ENCODE assay signal across 19 mouse cellular contexts in the genomic region with DNA sequence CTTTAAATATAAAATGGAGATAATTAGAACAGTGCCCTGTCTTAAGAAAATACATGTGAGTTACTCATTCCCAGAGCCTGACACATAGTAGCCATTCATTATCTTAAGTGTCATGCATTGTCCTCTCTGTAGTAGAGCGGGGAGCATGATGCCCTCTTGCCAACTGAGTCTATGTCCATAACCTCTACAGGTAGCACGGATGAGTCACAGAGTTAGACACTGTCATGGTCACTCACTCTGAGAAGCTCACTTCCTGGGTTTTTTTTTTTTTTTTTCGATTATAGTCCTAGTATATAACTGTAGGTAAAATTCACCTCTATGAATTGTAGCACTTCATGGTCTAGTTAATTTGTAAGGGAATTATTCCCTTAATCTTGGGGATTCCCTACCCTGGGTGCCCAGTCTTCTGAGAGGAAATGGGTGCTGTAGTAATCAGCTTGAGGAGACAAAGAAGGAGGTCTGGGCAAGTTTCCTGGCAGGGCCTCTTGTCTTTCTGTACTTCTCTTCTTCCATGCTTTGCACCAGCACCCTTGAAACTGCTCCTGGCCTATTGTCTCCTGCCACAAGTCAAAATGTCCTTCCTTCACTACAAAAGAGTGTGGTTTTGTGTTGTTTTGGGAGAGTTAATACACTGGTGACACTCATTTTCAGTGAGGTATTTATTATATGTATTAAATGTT.
DNase-seq lines count a peak whose midpoint lies in the region; ATAC-seq and TF ChIP-seq lines count a peak whose summit lies in the region.
"Had no signal": no experiment of that assay in that cellular context is flagged by ENCODE, and none has a peak within 500 bp of the region (broad histone marks: within the 10 kb centered on the region; RNA-seq: fewer than 3 reads in every experiment).

No protein-coding gene starts in this region.

- WGBS in lung, postnatal 0 days: 82% methylated on average over 3 of the region's 3 CpGs

- no peak for TF ChIP-seq CTCF in gastrocnemius, adult 2 months (IDR thresholded peaks at IDR 0.05)
- no peak for TF ChIP-seq CTCF in bone marrow macrophage, adult 2 months (IDR thresholded peaks at IDR 0.05; ENCODE audit: low read depth, low read length)
- TF ChIP-seq CTCF in lung, postnatal 0 days (IDR thresholded peaks at IDR 0.05): no peak

- H3K9ac ChIP-seq in lung, postnatal 0 days (replicated peaks; ENCODE audit: low read depth): no peak overlapping the region
- H3K9ac ChIP-seq: embryonic facial prominence, embryonic 12.5 days; intestine, embryonic 15.5 days; limb, embryonic 15.5 days; midbrain, embryonic 12.5 days had no signal

- H3K27me3 ChIP-seq in lung, postnatal 0 days (replicated peaks; ENCODE audit: insufficient read depth, low read length): no peaks in the 10 kb centered on the region
- H3K27me3 ChIP-seq: embryonic facial prominence, embryonic 12.5 days; intestine, embryonic 15.5 days; limb, embryonic 15.5 days; midbrain, embryonic 12.5 days had no signal

- no peak for DNase-seq in gastrocnemius, adult 2 months
- DNase-seq in gastrocnemius, postnatal 10 days: no peak
- peak; percentile 31 for DNase-seq in B cell, adult 2 months
- peak; percentile 34 for DNase-seq in naive thymus-derived CD4-positive, alpha-beta T cell, adult 2 months (ENCODE audit: low read depth)
- DNase-seq in cerebellum, adult 18-20 months: no peak
- DNase-seq in lung, postnatal 0 days (ENCODE audit: low spot score): no peak
- DNase-seq: cerebellum, adult 8-10 months; heart, adult 11 months; layer of hippocampus, postnatal 36 days; lung, postnatal 10 days; right cerebral cortex, postnatal 4 days; thymus, adult 2 months had no signal

- no peak for ATAC-seq in cerebellum, adult (ENCODE audit: insufficient number of reproducible peaks, low FRiP score, low TSS enrichment)
- ATAC-seq in lung, postnatal 0 days: no peak
- ATAC-seq: forebrain, embryonic 16.5 days; intestine, embryonic 15.5 days had no signal

- no peaks in the 10 kb centered on the region for H3K9me3 ChIP-seq in lung, postnatal 0 days (ENCODE audit: low read length)
- H3K9me3 ChIP-seq: embryonic facial prominence, embryonic 12.5 days; intestine, embryonic 15.5 days; limb, embryonic 15.5 days; midbrain, embryonic 12.5 days had no signal

- H3K4me1 ChIP-seq in bone marrow macrophage, adult 2 months (ENCODE audit: control insufficient read depth, insufficient read depth, low read length): peaks cover 37% of the 10 kb centered on the region
- no peaks in the 10 kb centered on the region for H3K4me1 ChIP-seq in lung, postnatal 0 days (ENCODE audit: insufficient read depth, low read depth, low read length)
- H3K4me1 ChIP-seq: intestine, embryonic 15.5 days; limb, embryonic 15.5 days; midbrain, embryonic 12.5 days had no signal

- intact Hi-C loops in gastrocnemius, adult 2 months (cut with DNase I): no loop called here

- H3K36me3 ChIP-seq in lung, postnatal 0 days (ENCODE audit: insufficient read depth, low read length): peaks cover 45% of the 10 kb centered on the region; the same call in 1 of the 2 replicates

- no peak for TF ChIP-seq EP300 in lung, postnatal 0 days (IDR thresholded peaks at IDR 0.05)

- H3K4me3 ChIP-seq in gastrocnemius, adult 2 months: no peak overlapping the region
- H3K4me3 ChIP-seq in bone marrow macrophage, adult 2 months (ENCODE audit: insufficient read depth, low read length): peak overlapping the region; percentile 76
- H3K4me3 ChIP-seq in lung, postnatal 0 days (ENCODE audit: low read depth, low read length): no peak overlapping the region
- H3K4me3 ChIP-seq: embryonic facial prominence, embryonic 12.5 days; intestine, embryonic 15.5 days; limb, embryonic 15.5 days; midbrain, embryonic 12.5 days had no signal

- no peak overlapping the region for H3K4me2 ChIP-seq in lung, postnatal 0 days (replicated peaks; ENCODE audit: low read depth, low read length)
- H3K4me2 ChIP-seq: embryonic facial prominence, embryonic 12.5 days; intestine, embryonic 15.5 days; limb, embryonic 15.5 days; midbrain, embryonic 12.5 days had no signal

- H3K27ac ChIP-seq in gastrocnemius, adult 2 months: peak overlapping the region; percentile 6; the same call in 1 of the 2 replicates
- H3K27ac ChIP-seq in bone marrow macrophage, adult 2 months (ENCODE audit: insufficient read depth, low read depth, low read length): peak overlapping the region; percentile 84
- H3K27ac ChIP-seq in lung, postnatal 0 days (ENCODE audit: low read length): no peak overlapping the region
- H3K27ac ChIP-seq: embryonic facial prominence, embryonic 12.5 days; intestine, embryonic 15.5 days; limb, embryonic 15.5 days; midbrain, embryonic 12.5 days had no signal

- TF ChIP-seq POLR2A in bone marrow macrophage, adult 2 months (IDR thresholded peaks at IDR 0.05; ENCODE audit: borderline replicate concordance, low read depth, low read length): no peak

Comparison
In these comparisons a context has a peak if more than half of its experiments do, and no peak if none do; other contexts are left out.
1. DNase-seq: peak in B cell, adult 2 months (2 of 2) and naive thymus-derived CD4-positive, alpha-beta T cell, adult 2 months (single experiment); none in gastrocnemius, adult 2 months (single experiment), gastrocnemius, postnatal 10 days (single experiment), cerebellum, adult 18-20 months (0 of 2) and lung, postnatal 0 days (single experiment).